Mouse (Mus musculus) mammary gland, adult 2 months (tissue): Measurements from ENCODE around the gene 1700011M02Rik. TPM values are rescaled to one million over a fixed set of nuclear protein-coding genes. Genes with fewer than 3 reads are reported as not detected.

ENCODE experiments used
- polyA plus RNA-seq: library from polyadenylated mRNA; depleted of rRNA; stranded (reverse); fragments of >200 nt; gene quantifications from 2 replicates; pipeline ENCODE4 v1.2.3, GENCODE M21; 2012; ENCODE audit warnings: low replicate concordance; rRNA removed

Gene 1700011M02Rik
- not detected in 2 replicates for polyA plus RNA-seq

DNA sequence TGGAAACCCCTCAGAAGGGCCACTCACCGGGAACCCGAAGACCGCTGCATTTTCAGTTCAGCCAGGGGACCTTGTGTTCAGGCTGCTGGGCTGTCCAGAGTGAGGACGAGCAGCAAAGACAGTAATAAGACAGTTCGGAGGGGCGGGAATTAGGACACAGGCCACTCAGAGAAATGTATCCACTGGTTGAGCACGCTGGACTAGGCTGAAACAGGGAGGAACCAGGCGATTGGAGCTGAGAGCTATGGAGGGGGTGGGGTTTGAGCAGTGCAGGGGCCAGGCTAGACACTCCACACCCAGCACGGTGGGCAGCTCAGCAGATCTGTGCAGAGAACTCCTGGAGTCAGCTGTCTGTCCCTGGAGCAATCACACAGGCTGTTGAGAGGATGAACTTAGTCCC is at the start of gene 1700011M02Rik, which contains the start of gene Dmrtc1a:
Gene 1700011M02Rik (plus strand): TSS at position 319 of the 400 bp plus-strand sequence.
Gene Dmrtc1a (minus strand): TSS at position 101 of the 400 bp plus-strand sequence.

GRCm38 (mm10) chrX:102867871-102868270 is 40.8 kb upstream of the 1700011M02Rik start, which contains the start of gene 1700031F05Rik:
1700031F05Rik (minus strand) TSS chrX:102867971.

DNA sequence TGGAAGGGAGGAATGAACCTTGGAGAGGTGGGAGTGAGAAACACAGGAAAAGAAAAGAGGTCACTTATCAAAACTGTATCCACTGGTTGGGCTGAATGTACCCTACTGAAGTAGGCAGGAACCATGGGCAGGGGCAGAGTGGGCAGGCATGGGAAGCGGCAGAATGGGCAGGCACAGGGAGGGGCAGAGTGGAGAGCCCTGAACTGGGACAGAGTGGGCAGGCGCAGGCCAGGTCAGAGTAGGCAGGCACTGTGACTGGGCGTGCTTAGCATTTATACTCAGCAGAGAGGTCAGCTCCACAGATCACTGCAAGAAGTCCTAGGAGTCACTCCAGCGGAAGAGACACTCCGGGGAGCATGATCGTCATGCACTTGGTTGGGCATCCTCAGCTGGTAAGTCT is 19.4 kb downstream of the 1700011M02Rik start, which contains the start of gene 1700018G05Rik:
Gene 1700018G05Rik (plus strand): TSS at position 301 of the 400 bp plus-strand sequence.

Other genes with a start within 250 kb of the 1700011M02Rik start
- gene Gm3880, start 221.9 kb upstream of the 1700011M02Rik start, polyA plus RNA-seq = not detected in 2 replicates
- not detected in 2 replicates for gene Gm9112, start 201.3 kb upstream of the 1700011M02Rik start, polyA plus RNA-seq
- not detected in 2 replicates for gene Dmrtc1b, start 201.0 kb upstream of the 1700011M02Rik start, polyA plus RNA-seq
- gene Dmrtc1c1, start 105.9 kb upstream of the 1700011M02Rik start, polyA plus RNA-seq = not detected in 2 replicates
- 0.22 TPM in 1 of 2 replicates, not detected in the other for gene Dmrtc1c2, start 54.3 kb upstream of the 1700011M02Rik start, polyA plus RNA-seq
- not detected in 2 replicates for gene 1700031F05Rik, start 40.9 kb upstream of the 1700011M02Rik start, polyA plus RNA-seq
- 0.12 TPM in 1 of 2 replicates, not detected in the other for gene Dmrtc1a, start 218 bp upstream of the 1700011M02Rik start, polyA plus RNA-seq
- not detected in 2 replicates for gene 1700018G05Rik, start 19.5 kb downstream of the 1700011M02Rik start, polyA plus RNA-seq